Mouse (Mus musculus) monocyte, adult 59 days (primary cell): ENCODE measurements around the gene Gm10272. TPM values are rescaled to one million over a fixed set of nuclear protein-coding genes. Genes with fewer than 3 reads are reported as not detected.

Experiments
- total RNA-seq, 2 experiments: library from RNA; stranded (reverse); gene quantifications; one replicate each; pipeline ENCODE4 v1.2.4; 2023

The Gm10272 gene
- total RNA-seq, result not detected

GRCm38 (mm10) chr10:77706326-77706725 lies at the start of gene Gm10272:
Gm10272 (plus strand) TSS chr10:77706626.

GRCm38 (mm10) chr10:77685895-77686664 lies 20.3 kb upstream of the Gm10272 start, which contains the start of gene Tspear:
Tspear (plus strand) TSS chr10:77686569.

GRCm38 (mm10) chr10:77690356-77690807 lies 16.0 kb upstream of the Gm10272 start, which contains the start of gene Gm19402:
Gm19402 (minus strand) TSS chr10:77690757.

GRCm38 (mm10) chr10:77697133-77697532 lies 9.3 kb upstream of the Gm10272 start, which contains the start of gene Gm9508:
Gm9508 (minus strand) TSS chr10:77697233.

GRCm38 (mm10) chr10:77711157-77711556 lies 4.7 kb downstream of the Gm10272 start, which contains the start of gene Gm10024:
Gm10024 (plus strand) TSS chr10:77711457.

GRCm38 (mm10) chr10:77715507-77715906 lies 9.1 kb downstream of the Gm10272 start, which contains the start of gene Gm10142:
Gm10142 (plus strand) TSS chr10:77715807.

GRCm38 (mm10) chr10:77720299-77720698 lies 13.9 kb downstream of the Gm10272 start, which contains the start of gene Krtap12-1:
Krtap12-1 (plus strand) TSS chr10:77720599.

GRCm38 (mm10) chr10:77726186-77726585 lies 19.8 kb downstream of the Gm10272 start, which contains the start of gene Gm10100:
Gm10100 (plus strand) TSS chr10:77726486.

GRCm38 (mm10) chr10:77741924-77742688 lies 35.7 kb downstream of the Gm10272 start, which contains the start of gene Gm18596:
Gm18596 (minus strand) TSS chr10:77742638.

GRCm38 (mm10) chr10:77751254-77751653 lies 44.8 kb downstream of the Gm10272 start, which contains the start of gene Gm9736:
Gm9736 (minus strand) TSS chr10:77751354.

Other genes starting within 250 kb of the Gm10272 start
- 10 to 100 TPM; 19.2 to 24.2 TPM for gene Fam207a, start 190.8 kb upstream of the Gm10272 start, total RNA-seq
- gene Itgb2, start 176.4 kb upstream of the Gm10272 start, total RNA-seq, result 100 to 1,000 TPM; 854 to 921 TPM
- 100 to 1,000 TPM; 113 to 127 TPM for gene Pttg1ip, start 124.9 kb upstream of the Gm10272 start, total RNA-seq
- 10 to 100 TPM; 76.0 to 76.6 TPM for gene Sumo3, start 100.5 kb upstream of the Gm10272 start, total RNA-seq
- 10 to 100 TPM in 1 of 2 experiments, 1 to 10 TPM in 1; 3.3 to 11.9 TPM for gene Gm49325, start 100.4 kb upstream of the Gm10272 start, total RNA-seq
- 10 to 100 TPM; 43.6 to 54.7 TPM for gene Ube2g2, start 84.4 kb upstream of the Gm10272 start, total RNA-seq
- gene Tspear, start 20.1 kb upstream of the Gm10272 start, total RNA-seq, result not detected
- not detected for gene Gm19402, start 15.9 kb upstream of the Gm10272 start, total RNA-seq
- gene Gm9508, start 9.4 kb upstream of the Gm10272 start, total RNA-seq, result not detected
- gene Gm10024, start 4.8 kb downstream of the Gm10272 start, total RNA-seq, result not detected
- gene Gm10142, start 9.2 kb downstream of the Gm10272 start, total RNA-seq, result not detected
- not detected for gene Krtap12-1, start 14.0 kb downstream of the Gm10272 start, total RNA-seq
- gene Gm10100, start 19.9 kb downstream of the Gm10272 start, total RNA-seq, result not detected
- not detected for gene Gm18596, start 36.0 kb downstream of the Gm10272 start, total RNA-seq
- gene Gm9736, start 44.7 kb downstream of the Gm10272 start, total RNA-seq, result not detected
- not detected for gene Gm3233, start 53.1 kb downstream of the Gm10272 start, total RNA-seq
- gene Gm3238, start 64.7 kb downstream of the Gm10272 start, total RNA-seq, result not detected
- not detected for gene Gm7138, start 70.3 kb downstream of the Gm10272 start, total RNA-seq
- gene Gm3250, start 75.9 kb downstream of the Gm10272 start, total RNA-seq, result not detected
- not detected for gene Gm7137, start 81.6 kb downstream of the Gm10272 start, total RNA-seq
- gene Gm9639, start 88.5 kb downstream of the Gm10272 start, total RNA-seq, result not detected
- gene Gm19668, start 92.5 kb downstream of the Gm10272 start, total RNA-seq, result not detected
- not detected for gene Gm9507, start 105.2 kb downstream of the Gm10272 start, total RNA-seq
- gene Gm2696, start 108.1 kb downstream of the Gm10272 start, total RNA-seq, result not detected
- not detected for gene Krtap10-4, start 120.5 kb downstream of the Gm10272 start, total RNA-seq
- gene Krtap10-10, start 129.3 kb downstream of the Gm10272 start, total RNA-seq, result not detected
- gene Gm36176, start 140.2 kb downstream of the Gm10272 start, total RNA-seq, result not detected
- not detected for gene Gm10318, start 146.2 kb downstream of the Gm10272 start, total RNA-seq
- not detected for gene Gm3285, start 155.3 kb downstream of the Gm10272 start, total RNA-seq
- under 1 TPM; 0.10 to 0.15 TPM for gene Lrrc3, start 195.9 kb downstream of the Gm10272 start, total RNA-seq